Mouse (Mus musculus) midbrain, embryonic 12.5 days (tissue): ENCODE results near the gene Asap2. TPM values are rescaled to one million over a fixed set of nuclear protein-coding genes. Genes with fewer than 3 reads are reported as not detected.

Experiments used
- ATAC-seq: fragments of 200-750 bp; cut with Nextera tagmentation; 2 replicates; pipeline ENCODE4 v1.8.0; 2017; ENCODE audit warnings: low read depth, moderate TSS enrichment, moderate library complexity; ENCODE audit not compliant: low FRiP score
- H3K27ac ChIP-seq: fragments of 300-500 bp; sonication (generic); replicated peaks from 2 replicates; pipeline ENCODE4 v1.5.1; 2016; ENCODE audit warnings: mild to moderate bottlenecking
- H3K27me3 ChIP-seq: fragments of 300-500 bp; sonication (generic); 2 replicates; pipeline ENCODE4 v1.6.1; 2016; ENCODE audit warnings: mild to moderate bottlenecking
- H3K36me3 ChIP-seq: fragments of 300-500 bp; sonication (generic); 2 replicates; pipeline ENCODE4 v1.6.1; 2016
- H3K4me1 ChIP-seq: fragments of 300-500 bp; sonication (generic); 2 replicates; pipeline ENCODE4 v1.6.1; 2016
- H3K4me2 ChIP-seq: fragments of 300-500 bp; sonication (generic); replicated peaks from 2 replicates; pipeline ENCODE4 v1.6.1; 2016; ENCODE audit warnings: mild to moderate bottlenecking, moderate library complexity
- H3K4me3 ChIP-seq: fragments of 300-500 bp; sonication (generic); 2 replicates; pipeline ENCODE4 v1.5.1; 2016; ENCODE audit warnings: mild to moderate bottlenecking
- H3K9ac ChIP-seq: fragments of 300-500 bp; sonication (generic); replicated peaks from 2 replicates; pipeline ENCODE4 v1.6.1; 2016; ENCODE audit warnings: mild to moderate bottlenecking, moderate library complexity
- H3K9me3 ChIP-seq: fragments of 300-500 bp; sonication (generic); 2 replicates; pipeline ENCODE4 v1.6.1; 2016; ENCODE audit warnings: mild to moderate bottlenecking
- WGBS: fragments of 180-500 bp; shearing (Covaris S2); methylation state at CpG from one replicate; pipeline ENCODE4 v1.1.7; 2016; 5-methylcytosine and 5-hydroxymethylcytosine counted together
- polyA plus RNA-seq: library from polyadenylated mRNA; unstranded; fragments of >200 nt; fragmentation: Nextera tagmentation; extraction: Ambion mirVana; gene quantifications from 2 replicates; pipeline ENCODE4 v1.2.1, GENCODE M21; 2016

Gene Asap2
- polyA plus RNA-seq, 1 experiment from 2014 or later, result 15.2 TPM

- Histone ChIP-seq H3K4me3 (no peak overlapping the region), H3K4me2 (no peak overlapping the region), H3K27ac (no peak overlapping the region), H3K27me3 (no peaks in the 10 kb centered on the region), H3K9me3 (no peaks in the 10 kb centered on the region), H3K9ac (no peak overlapping the region), H3K4me1 (no peaks in the 10 kb centered on the region), H3K36me3 (peaks cover 24% of the 10 kb centered on the region)
- no peak for ATAC-seq
- WGBS, result 91% methylated on average over 7 of the region's 7 CpGs
Measured at GRCm38 (mm10) chr12:21173847-21174412, 183.7 kb downstream of the Asap2 start.

- no peak overlapping the region for H3K4me2 ChIP-seq
- H3K4me3 ChIP-seq, result no peak overlapping the region
- no peaks in the 10 kb centered on the region for H3K9me3 ChIP-seq
- no peak overlapping the region for H3K9ac ChIP-seq
- H3K4me1 ChIP-seq, result no peaks in the 10 kb centered on the region
- no peak for ATAC-seq
- WGBS, result 94% methylated on average over 5 of the region's 5 CpGs
- H3K27me3 ChIP-seq, result no peaks in the 10 kb centered on the region
- H3K36me3 ChIP-seq, result peaks cover 8% of the 10 kb centered on the region; the same call in 1 of the 2 replicates
- no peak overlapping the region for H3K27ac ChIP-seq
Measured at GRCm38 (mm10) chr12:21176399-21176798, 186.1 kb downstream of the Asap2 start.

- Histone ChIP-seq H3K4me3 (no peak overlapping the region), H3K4me1 (no peaks in the 10 kb centered on the region), H3K36me3 (peaks cover 2% of the 10 kb centered on the region; the same call in 1 of the 2 replicates), H3K4me2 (no peak overlapping the region), H3K9ac (no peak overlapping the region), H3K9me3 (no peaks in the 10 kb centered on the region), H3K27me3 (no peaks in the 10 kb centered on the region), H3K27ac (no peak overlapping the region)
- no peak for ATAC-seq
Measured at GRCm38 (mm10) chr12:21177123-21177698, 187.0 kb downstream of the Asap2 start.

GRCm38 (mm10) chr12:21180091-21180490 is 189.8 kb downstream of the Asap2 start:
- Histone ChIP-seq H3K4me3 (no peak overlapping the region), H3K36me3 (no peaks in the 10 kb centered on the region), H3K4me1 (0 out of 2 replicates have a peak, but pooled peaks cover 7% of the 10 kb centered on the region), H3K27me3 (no peaks in the 10 kb centered on the region), H3K4me2 (no peak overlapping the region), H3K9me3 (no peaks in the 10 kb centered on the region), H3K27ac (no peak overlapping the region), H3K9ac (no peak overlapping the region)
- 91% methylated on average over 6 of the region's 6 CpGs for WGBS
- no peak for ATAC-seq

GRCm38 (mm10) chr12:21182786-21183185 is 192.5 kb downstream of the Asap2 start:
- ATAC-seq, result no peak
- no peak overlapping the region for H3K9ac ChIP-seq
- 0 out of 2 replicates have a peak, but pooled peaks cover 7% of the 10 kb centered on the region for H3K4me1 ChIP-seq
- H3K4me2 ChIP-seq, result no peak overlapping the region
- no peaks in the 10 kb centered on the region for H3K9me3 ChIP-seq
- WGBS, result 88% methylated on average over 4 of the region's 4 CpGs
- no peaks in the 10 kb centered on the region for H3K27me3 ChIP-seq
- no peak overlapping the region for H3K27ac ChIP-seq
- H3K4me3 ChIP-seq, result no peak overlapping the region
- H3K36me3 ChIP-seq, result 0 out of 2 replicates have a peak, but pooled peaks cover 4% of the 10 kb centered on the region

DNA sequence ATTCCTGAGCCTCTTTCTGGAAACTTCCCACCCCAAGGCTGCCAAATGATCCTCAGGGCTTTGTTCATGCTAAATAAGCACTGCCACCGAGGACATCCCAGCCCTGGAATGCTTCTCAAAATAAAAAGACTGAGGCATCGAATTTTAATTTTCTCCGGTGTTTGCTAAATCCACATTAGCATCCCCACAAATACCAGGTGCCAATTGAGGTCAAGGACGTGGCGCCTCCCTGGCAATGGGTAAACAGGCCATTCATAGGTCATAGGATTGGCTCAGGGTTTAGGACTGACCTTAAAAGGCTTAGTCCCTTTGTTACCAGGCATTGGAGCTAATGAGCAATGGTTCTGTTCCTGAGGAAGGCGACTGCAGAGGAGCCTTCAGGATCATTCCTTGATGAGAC is 193.1 kb downstream of the Asap2 start:
- no peaks in the 10 kb centered on the region for H3K27me3 ChIP-seq
- no peak overlapping the region for H3K4me3 ChIP-seq
- H3K27ac ChIP-seq, result no peak overlapping the region
- H3K4me1 ChIP-seq, result 0 out of 2 replicates have a peak, but pooled peaks cover 7% of the 10 kb centered on the region
- no peak overlapping the region for H3K9ac ChIP-seq
- no peaks in the 10 kb centered on the region for H3K9me3 ChIP-seq
- ATAC-seq, result no peak
- no peak overlapping the region for H3K4me2 ChIP-seq
- H3K36me3 ChIP-seq, result 0 out of 2 replicates have a peak, but pooled peaks cover 4% of the 10 kb centered on the region
- 43% methylated on average over 6 of the region's 6 CpGs for WGBS

GRCm38 (mm10) chr12:21186145-21186544 is 195.9 kb downstream of the Asap2 start:
- Histone ChIP-seq H3K9ac (no peak overlapping the region), H3K4me1 (0 out of 2 replicates have a peak, but pooled peaks cover 10% of the 10 kb centered on the region), H3K9me3 (no peaks in the 10 kb centered on the region), H3K4me2 (no peak overlapping the region), H3K27me3 (no peaks in the 10 kb centered on the region), H3K27ac (no peak overlapping the region), H3K36me3 (0 out of 2 replicates have a peak, but pooled peaks cover 11% of the 10 kb centered on the region), H3K4me3 (no peak overlapping the region)
- 79% methylated on average over 1 of the region's 1 CpGs for WGBS
- no peak for ATAC-seq

DNA sequence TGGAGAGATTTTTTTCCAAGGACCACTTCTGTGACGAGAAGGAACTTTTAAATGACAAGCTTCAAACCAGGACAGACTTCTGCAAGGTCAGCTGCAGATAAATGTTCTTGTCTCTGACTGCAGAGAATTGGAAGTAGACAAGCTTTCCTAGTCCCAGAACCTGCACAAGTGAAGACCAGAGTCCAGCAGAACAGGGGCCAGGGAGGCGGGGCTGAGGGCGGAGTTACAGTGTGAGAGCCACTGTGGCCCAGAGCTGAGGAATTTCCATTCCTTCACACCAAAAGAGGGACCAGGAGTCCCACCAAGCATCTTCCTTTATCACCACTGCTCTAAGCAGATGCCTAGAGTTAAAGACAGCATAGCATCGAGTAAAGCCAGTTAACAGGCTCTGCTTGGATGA is 198.6 kb downstream of the Asap2 start:
- Histone ChIP-seq H3K27ac (no peak overlapping the region), H3K9ac (no peak overlapping the region), H3K4me1 (0 out of 2 replicates have a peak, but pooled peaks cover 4% of the 10 kb centered on the region), H3K27me3 (no peaks in the 10 kb centered on the region), H3K9me3 (no peaks in the 10 kb centered on the region), H3K4me3 (no peak overlapping the region), H3K4me2 (no peak overlapping the region), H3K36me3 (0 out of 2 replicates have a peak, but pooled peaks cover 11% of the 10 kb centered on the region)
- WGBS, result 68% methylated on average over 4 of the region's 4 CpGs
- ATAC-seq, result no peak

- Histone ChIP-seq H3K27ac (no peak overlapping the region), H3K4me2 (no peak overlapping the region), H3K36me3 (0 out of 2 replicates have a peak, but pooled peaks cover 11% of the 10 kb centered on the region), H3K27me3 (no peaks in the 10 kb centered on the region), H3K4me1 (0 out of 2 replicates have a peak, but pooled peaks cover 4% of the 10 kb centered on the region), H3K9me3 (no peaks in the 10 kb centered on the region), H3K4me3 (no peak overlapping the region), H3K9ac (no peak overlapping the region)
- WGBS, result 91% methylated on average over 2 of the region's 2 CpGs
- no peak for ATAC-seq
Measured at GRCm38 (mm10) chr12:21191546-21191945, 201.3 kb downstream of the Asap2 start.

DNA sequence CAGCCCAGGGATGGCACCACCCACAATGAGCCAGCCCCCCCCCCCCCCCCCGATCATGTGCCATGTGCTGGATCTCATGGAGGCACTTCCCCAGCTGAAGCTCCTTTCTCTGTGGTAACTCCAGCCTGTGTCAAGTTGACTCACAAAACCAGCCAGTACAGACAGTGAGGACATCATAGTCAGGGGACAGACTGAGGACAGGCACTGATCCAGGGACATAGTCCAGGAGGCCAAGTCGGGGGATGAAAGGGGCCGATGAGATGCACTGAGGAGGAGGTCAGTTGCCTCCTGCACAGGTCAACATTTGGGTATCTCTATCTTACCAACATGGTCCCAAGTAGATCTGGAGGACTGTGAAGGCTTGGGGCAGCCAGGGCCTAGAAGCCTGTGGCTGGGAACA is 205.2 kb downstream of the Asap2 start:
- H3K9ac ChIP-seq, result no peak overlapping the region
- 0 out of 2 replicates have a peak, but pooled peaks cover 8% of the 10 kb centered on the region for H3K4me1 ChIP-seq
- no peak overlapping the region for H3K4me3 ChIP-seq
- no peak for ATAC-seq
- WGBS, result 98% methylated on average over 3 of the region's 3 CpGs
- no peak overlapping the region for H3K27ac ChIP-seq
- no peaks in the 10 kb centered on the region for H3K9me3 ChIP-seq
- peaks cover 8% of the 10 kb centered on the region; the same call in 1 of the 2 replicates for H3K36me3 ChIP-seq
- H3K4me2 ChIP-seq, result no peak overlapping the region
- no peaks in the 10 kb centered on the region for H3K27me3 ChIP-seq

GRCm38 (mm10) chr12:21196420-21196819 is 206.2 kb downstream of the Asap2 start:
- Histone ChIP-seq H3K9ac (no peak overlapping the region), H3K4me2 (no peak overlapping the region), H3K4me3 (no peak overlapping the region), H3K4me1 (0 out of 2 replicates have a peak, but pooled peaks cover 8% of the 10 kb centered on the region), H3K9me3 (no peaks in the 10 kb centered on the region), H3K27me3 (no peaks in the 10 kb centered on the region), H3K36me3 (peaks cover 8% of the 10 kb centered on the region; the same call in 1 of the 2 replicates), H3K27ac (no peak overlapping the region)
- WGBS, result 91% methylated on average over 4 of the region's 4 CpGs
- ATAC-seq, result no peak

GRCm38 (mm10) chr12:21200613-21201012 is 210.4 kb downstream of the Asap2 start:
- no peak for ATAC-seq
- peaks cover 16% of the 10 kb centered on the region; the same call in 1 of the 2 replicates for H3K36me3 ChIP-seq

More at GRCm38 (mm10) chr12:21200613-21201012, 210.4 kb downstream of the Asap2 start:
- Histone ChIP-seq H3K27ac (no peak overlapping the region), H3K27me3 (no peaks in the 10 kb centered on the region), H3K9ac (no peak overlapping the region), H3K4me1 (peaks cover 30% of the 10 kb centered on the region), H3K4me2 (no peak overlapping the region), H3K9me3 (no peaks in the 10 kb centered on the region), H3K4me3 (no peak overlapping the region)
- 95% methylated on average over 8 of the region's 8 CpGs for whole genome bisulfite sequencing
